Mouse (Mus musculus) telencephalon, adult 2 months (tissue): ENCODE data around the gene Gfra1.

Source experiments
- DNase-seq: peaks from one replicate; pipeline ENCODE4 v3.0.0-alpha.2; 2011; ENCODE audit warnings: low read depth, low spot score

Gene Gfra1

DNA sequence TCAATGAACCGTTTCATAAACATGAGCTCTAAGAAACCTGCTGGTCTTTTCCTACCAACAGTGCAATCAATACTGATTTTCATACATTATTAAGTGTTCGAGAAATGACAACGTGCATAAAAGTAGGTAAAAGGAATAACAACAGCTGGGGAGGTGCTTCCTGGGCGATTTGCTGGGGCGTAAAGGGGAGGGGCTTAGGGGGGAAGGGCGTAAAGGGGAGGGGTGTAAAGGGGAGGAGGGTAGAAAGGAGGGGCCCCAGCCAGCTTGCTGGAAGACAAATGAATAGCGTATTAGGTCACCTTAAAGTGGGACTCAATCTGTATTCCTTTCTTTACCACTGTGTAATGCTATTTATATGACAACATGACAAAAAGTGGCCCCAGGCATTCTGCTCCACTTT, 13.9 kb downstream of the Gfra1 start:
- DNase-seq, result no peak

DNA sequence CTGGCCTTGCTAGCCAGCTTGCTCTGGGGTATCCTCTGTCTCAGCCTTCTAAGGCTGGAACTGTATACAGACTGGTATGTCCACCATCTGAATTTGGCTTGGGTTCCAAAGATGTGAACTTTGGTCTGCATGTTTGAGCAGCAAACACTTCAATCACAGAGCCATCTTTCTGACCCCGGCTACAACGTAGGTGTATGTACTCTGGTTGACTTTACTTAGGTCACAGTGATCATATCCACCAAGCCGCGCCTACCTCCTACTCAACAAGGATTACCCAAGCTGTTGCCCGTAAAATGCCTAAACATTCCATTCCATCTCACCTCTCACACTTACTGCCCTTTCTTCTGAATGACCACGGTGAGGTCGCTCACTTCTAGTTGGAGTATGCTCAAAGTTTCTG, 14.5 kb downstream of the Gfra1 start:
- DNase-seq, result no peak

DNA sequence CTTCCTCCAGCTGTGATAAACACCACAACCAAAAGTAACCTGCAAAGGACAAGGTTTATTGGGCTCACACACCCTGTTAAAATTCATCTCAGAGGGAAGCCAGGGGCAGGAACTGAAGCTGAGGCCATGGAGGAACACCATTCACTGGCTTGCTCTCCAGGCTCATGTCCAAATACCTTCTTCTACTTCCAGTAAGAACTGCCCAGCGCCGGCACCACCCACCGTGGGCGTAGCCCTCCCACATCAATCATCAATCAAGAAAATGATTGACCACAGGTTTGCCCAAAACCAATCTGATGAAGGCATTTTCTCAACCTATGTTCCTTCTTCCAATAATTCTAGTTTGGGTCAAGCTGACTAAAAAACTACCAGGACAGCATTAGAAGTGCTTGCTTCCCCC, 16.9 kb downstream of the Gfra1 start:
- no peak for DNase-seq

DNA sequence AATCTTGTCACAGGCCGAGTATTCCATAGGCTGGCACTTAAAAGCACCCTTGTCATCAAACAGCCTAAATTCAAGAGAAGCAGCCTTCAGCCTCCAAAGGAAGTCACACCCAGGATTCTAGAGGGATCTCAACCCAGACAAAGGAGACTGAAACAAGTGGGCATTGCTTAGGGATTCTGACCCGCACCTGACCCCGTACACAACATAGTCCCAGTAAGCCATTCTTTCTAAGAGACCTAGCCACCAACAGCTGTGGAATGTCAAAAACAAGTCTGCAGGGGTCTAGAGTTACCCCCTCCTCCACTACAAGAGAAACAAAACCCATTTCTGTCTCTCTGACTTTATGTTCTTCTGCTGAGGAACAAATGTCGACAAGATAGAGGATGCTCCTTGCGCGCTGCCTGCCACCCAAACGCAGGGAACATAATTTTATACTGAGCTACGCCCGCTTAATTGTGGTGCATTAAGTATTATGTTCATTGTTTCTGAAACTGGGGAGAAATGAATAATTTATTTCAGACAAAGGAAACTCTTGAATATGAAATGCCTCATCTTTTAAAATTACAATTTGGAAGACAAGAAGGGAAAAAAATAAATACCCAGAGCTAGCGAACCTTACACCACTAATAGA, 18.2 kb downstream of the Gfra1 start:
- no peak for DNase-seq

GRCm38 (mm10) chr19:58436874-58437273, 18.8 kb downstream of the Gfra1 start:
- no peak for DNase-seq

- DNase-seq, result no peak
Observed at GRCm38 (mm10) chr19:58435877-58436276, 19.8 kb downstream of the Gfra1 start.

DNA sequence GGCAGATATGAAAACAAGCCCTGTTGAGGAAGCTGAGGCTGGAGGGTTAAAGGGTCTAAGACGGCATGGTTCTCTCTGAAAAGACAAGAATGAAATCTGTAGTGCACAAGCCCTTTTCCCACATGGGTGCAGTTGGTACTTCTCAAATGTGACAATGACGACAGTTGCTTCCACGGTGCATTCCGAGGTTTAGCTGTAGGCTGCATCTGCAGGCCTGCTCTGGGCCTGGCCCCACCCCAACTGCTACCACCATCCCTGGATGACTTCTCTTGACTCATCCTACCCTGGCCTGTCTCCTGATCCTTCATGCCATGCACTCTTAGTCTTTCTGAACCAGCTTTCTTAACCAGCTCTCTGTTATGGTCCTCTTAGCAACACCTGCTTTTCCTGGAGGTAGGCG, 22.9 kb downstream of the Gfra1 start:
- DNase-seq, result no peak

GRCm38 (mm10) chr19:58428546-58428945, 27.2 kb downstream of the Gfra1 start:
- no peak for DNase-seq

GRCm38 (mm10) chr19:58427348-58427747, 28.4 kb downstream of the Gfra1 start:
- no peak for DNase-seq

DNA sequence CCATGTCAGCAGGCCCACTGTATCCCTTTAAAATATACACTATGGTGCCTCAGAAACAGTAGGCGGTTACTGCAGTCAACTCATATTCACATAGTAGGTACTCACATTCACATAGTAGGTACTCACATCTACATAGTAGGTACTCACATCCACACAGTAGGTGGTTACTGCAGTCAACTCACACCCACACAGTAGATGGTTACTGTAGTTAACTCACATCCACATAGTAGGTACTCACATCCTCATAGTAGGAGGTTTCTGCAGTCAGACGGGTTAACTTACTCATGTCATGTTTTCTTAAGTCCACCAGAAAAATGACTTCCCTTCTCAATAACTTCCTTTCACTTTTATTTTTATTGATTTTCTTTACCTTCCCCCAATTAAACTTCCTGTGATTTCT, 30.8 kb downstream of the Gfra1 start:
- DNase-seq, result no peak

DNA sequence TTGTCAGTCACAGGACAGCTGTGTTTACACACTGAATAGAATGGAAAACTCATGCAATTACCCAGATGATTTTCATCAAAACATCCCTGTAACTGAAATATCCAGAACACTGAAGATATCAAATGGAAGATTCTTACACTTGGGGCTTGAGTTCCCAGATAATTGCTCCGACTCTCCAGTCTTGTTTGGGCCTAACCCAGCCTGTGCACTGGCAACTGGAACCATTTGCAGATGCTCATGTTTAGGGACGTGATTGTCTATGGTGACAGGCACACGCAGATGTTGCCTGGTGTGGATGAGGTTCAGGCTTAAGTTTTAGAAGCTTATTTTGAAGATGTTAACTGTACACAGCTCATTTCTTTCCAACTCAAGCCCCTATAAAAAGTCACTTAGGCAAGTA, 31.5 kb downstream of the Gfra1 start:
- DNase-seq, result peak; percentile 8

DNA sequence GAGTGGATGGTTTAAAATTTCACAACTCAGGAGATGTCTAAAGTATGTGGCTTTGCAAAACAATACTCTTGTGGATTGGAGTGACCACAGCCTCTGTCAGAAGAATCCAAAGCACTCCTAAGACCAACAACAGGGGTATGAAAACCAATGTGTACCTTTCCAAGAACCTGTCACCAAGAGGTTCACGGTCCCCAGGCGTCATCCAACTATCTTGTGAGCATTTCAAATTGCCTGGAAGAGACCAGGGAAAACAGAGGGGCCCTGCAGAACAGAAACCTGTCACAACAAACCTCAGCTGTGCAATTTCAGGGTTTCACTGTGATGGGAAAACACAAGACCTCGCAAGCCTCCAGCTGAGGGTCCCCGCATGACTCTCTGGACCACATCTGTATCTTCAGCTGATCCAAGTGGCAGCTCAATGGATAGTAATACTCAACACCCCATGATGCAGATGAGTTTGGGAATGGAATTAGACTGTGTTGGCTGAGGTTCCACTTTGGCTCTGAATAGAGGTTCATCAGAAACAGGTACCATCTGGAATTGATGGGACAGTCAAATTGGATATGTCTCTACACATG, 32.7 kb downstream of the Gfra1 start:
- DNase-seq, result no peak

- no peak for DNase-seq
Observed at GRCm38 (mm10) chr19:58419685-58420084, 36.0 kb downstream of the Gfra1 start.

DNA sequence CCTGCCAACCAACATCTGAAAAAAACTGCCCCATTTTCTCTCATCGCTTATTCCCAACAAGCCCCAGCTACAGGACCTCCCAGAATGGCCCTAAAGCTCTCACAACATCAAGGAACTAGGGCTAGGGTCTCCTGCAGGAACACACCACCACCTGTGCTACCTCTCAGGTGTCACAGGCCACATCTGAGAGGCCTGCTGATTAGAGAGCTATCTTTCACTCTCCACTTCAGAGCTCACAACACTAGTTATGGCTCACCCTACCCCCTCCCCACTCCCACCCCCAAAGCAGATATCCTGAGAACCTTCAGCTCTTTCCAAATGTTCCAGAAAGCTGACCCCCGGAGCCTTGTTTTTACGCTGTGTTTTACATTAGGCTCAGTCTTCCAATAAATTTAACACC, 36.4 kb downstream of the Gfra1 start:
- no peak for DNase-seq

DNA sequence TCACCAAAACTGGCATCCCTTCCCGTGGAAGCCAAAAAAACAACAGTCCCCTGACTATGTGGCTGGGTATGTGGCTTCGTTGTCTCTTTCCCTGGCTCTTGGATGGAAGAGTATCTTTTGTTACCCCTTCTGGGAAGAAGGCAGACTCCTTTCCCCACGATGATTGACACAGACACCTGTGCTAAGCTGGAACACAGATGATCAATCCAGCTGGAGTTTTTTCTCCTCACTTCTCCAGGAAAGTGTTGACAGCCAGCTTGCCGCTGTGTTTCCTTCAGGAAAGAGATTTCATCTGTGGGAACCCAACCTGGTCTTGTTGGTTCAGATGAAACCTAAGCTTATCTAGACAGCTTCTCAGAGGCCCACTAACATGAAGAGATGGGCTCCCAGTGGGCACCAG, 40.5 kb downstream of the Gfra1 start:
- no peak for DNase-seq

DNA sequence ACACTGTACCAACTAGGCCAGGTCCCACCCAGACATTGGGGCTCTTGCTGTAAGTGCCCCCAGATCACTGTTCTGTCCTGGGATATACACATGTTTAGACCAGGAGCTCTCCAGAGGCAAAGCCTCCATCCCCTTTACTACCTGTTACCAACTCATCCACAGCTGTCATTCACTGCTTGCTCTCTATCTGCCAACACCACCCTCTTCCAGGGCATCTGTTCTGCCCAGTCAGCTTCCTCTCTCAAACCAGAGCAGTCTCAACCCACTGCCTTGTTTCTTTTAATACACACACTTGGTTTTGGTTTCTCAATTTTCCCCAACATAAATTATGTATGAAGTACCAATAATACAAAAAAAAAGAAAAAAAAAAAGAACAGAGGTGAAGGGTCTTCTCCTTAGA, 41.0 kb downstream of the Gfra1 start:
- no peak for DNase-seq

DNA sequence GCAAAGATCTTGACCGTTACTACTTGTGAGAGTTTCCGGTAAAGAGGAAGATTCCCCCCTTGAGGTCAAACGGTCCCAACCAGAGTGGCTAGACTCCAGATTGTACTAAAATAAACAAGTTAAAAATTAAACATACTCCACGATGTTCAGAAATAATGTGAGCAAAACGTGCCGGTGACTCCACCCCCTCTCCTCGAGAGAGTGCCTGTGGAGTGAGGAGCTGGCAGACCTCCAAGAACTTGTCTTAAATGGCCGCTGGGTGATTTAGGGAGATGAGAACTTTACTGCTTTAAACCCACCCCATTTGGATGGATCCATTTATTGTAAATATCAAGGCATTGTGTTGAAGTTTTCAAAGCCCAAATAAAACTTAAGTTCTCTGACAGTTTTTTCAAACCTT, 42.4 kb downstream of the Gfra1 start:
- no peak for DNase-seq

- no peak for DNase-seq
Observed at GRCm38 (mm10) chr19:58412811-58413210, 42.9 kb downstream of the Gfra1 start.

DNA sequence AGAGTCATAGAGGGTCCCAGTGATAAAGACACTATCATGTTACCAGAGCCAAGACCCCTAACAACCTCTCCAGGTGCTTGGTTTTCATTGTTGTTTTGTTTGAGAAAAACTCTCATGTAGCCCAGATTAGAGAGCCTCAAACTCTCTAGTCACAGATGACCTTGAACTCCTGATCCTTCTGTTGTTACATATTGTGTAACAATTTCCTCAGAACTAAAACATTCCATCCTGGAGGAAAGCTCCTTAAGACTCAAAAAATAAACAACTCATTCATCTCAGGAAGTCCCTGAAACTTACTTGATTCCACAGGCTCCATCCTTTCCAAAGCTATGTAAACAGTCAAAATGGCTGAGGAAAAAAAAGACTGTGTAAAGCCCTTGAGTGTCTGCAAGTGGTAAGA, 49.0 kb downstream of the Gfra1 start:
- no peak for DNase-seq

DNA sequence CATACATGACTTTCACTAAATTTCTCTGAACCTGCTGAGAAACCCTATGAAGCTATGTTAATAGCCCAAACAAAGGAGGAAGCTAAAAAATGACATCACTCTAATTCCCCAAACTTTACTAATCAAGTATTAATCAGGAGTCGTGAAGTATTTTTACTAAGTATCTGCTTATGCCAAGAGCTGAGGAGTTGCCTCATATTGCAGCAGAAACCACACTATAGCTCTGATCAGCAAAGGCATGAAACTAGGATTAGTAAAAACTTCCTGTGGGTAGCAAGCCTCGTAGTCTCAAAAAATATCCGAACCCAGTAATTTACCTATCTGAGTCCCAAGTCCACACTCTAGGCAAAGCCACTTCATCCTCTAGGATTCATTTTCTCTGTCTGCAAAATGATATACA, 55.5 kb downstream of the Gfra1 start:
- DNase-seq, result no peak

DNA sequence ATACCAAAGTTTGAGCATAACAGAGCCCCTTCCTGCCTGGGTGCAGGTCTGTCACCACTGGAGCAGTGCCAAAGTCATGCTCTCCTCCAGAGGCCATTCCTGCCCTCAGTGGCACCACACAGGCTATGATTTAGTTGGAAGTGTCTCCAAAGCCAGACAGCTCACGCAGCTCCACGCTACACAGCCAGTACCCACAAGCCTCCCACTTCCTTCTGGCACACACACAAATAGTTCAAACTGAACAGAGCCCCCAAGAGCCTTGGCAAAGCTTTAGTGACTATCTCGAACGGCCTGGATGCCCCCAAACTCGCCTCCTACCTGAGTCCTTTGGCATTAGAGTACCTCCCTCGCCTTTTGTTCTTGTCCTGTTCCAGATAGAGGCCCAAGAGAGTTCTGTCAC, 56.5 kb downstream of the Gfra1 start:
- DNase-seq, result no peak

DNA sequence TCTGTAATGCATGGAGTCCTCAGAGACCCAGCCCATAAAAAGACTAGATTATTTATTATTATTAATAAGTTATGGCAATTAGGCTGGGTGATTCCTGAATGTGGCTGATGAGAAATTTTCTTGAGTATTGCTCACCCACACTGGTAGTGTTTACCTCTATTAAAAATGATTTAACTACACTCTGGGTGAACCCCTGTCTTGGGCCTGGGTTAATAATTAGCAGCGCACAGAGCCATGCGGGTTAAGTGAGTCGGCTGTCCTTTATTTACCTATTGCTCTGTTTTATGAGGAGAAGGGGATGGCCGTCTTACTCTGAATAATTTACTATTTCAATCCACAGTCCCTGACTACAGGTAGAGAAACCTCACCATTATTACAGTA, 59.1 kb downstream of the Gfra1 start:
- DNase-seq, result no peak

GRCm38 (mm10) chr19:58395785-58396603, 59.7 kb downstream of the Gfra1 start:
- DNase-seq, result no peak
